Mouse (Mus musculus) ES-E14 (cell line): ENCODE measurements at regions not wholly inside any gene's neighbourhood (a gene's known extent, or its start where the extent isn't known, plus 50 kb on each side); places are given as distances from the start of the nearest gene placed in this dataset.

Experiments
- CHD2 ChIP-seq: IDR thresholded peaks from 2 replicates; pipeline ENCODE4 v1.6.1; 2014; ENCODE audit warnings: mild to moderate bottlenecking, low read depth, low read length, inconsistent platforms
- HCFC1 ChIP-seq: IDR thresholded peaks from 2 replicates; pipeline ENCODE4 v1.6.1; 2012; ENCODE audit warnings: low read length, inconsistent platforms, borderline replicate concordance; ENCODE audit not compliant: insufficient read depth
- MAFK ChIP-seq: IDR thresholded peaks from 2 replicates; pipeline ENCODE4 v1.6.1; 2014; ENCODE audit warnings: mild to moderate bottlenecking, low read depth, low read length, inconsistent platforms; ENCODE audit not compliant: insufficient read depth
- ZNF384 ChIP-seq: IDR thresholded peaks from 2 replicates; pipeline ENCODE4 v1.6.1; 2012; ENCODE audit warnings: low read depth, low read length, inconsistent platforms

DNA sequence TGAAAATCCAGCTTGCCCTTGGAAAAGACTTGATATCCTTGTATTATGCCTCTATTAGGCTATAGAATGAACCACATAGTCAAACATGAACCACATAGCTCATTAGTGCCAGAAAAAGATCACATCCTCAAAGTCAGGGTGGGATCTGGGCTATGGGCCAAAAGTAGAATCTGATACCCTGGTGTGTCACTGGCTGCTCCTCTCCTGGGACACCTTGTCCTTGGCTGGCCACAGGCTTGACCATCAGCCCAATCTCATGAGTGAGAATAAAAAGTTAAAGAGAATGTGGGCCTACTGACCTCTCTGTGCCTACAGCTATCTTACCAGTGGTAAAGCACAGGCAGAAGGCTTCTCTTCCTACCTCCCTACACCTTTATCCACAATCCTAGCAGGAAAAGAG lies 241.9 kb downstream of the Tle4 start:
- TF ChIP-seq HCFC1 (no peak), ZNF384 (no peak), MAFK (no peak), CHD2 (no peak)
